Mouse (Mus musculus) T-cell, adult 66 days (primary cell): Measurements from ENCODE around the gene Rfc1. TPM values are rescaled to one million over a fixed set of nuclear protein-coding genes. Genes with fewer than 3 reads are reported as not detected.

ENCODE experiments used
- total RNA-seq, 2 experiments: library from RNA; stranded (reverse); gene quantifications; 3 replicates in 1 of 2; 4 replicates in 1 of 2; pipeline ENCODE4 v1.2.4; 2023

The Rfc1 gene
- 10 to 100 TPM; 46.7 to 53.5 TPM for total RNA-seq

GRCm38 (mm10) chr5:65335298-65336074, at the start of gene Rfc1:
TSS of gene Rfc1 (minus strand) at chr5:65335670.

DNA sequence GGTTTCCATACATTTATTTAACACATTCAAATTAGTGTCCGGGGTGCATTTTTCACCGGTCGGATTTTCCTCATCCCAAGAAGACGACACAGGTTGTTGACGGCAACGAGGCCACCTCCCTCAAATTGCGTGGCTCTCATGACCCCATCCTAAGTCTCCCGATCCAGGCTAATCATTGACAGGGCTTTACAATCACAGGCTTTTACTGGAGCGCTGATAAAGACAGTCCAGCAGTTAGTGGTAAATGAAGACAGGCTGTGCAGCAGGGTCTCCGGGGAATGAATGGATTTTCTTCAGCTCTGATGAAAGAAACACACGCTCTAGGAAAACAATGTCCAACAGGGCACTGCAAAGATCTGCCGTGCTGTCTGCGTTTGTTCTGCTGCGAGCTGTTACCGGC, 12.7 kb upstream of the Rfc1 start, which contains the start of gene Klb:
Gene Klb (plus strand): TSS at position 147 of the 400 bp plus-strand sequence.

Other genes starting within 250 kb of the Rfc1 start
- gene Tmem156, start 243.5 kb downstream of the Rfc1 start, total RNA-seq: 10 to 100 TPM; 22.8 to 25.8 TPM
- 10 to 100 TPM; 13.2 to 14.0 TPM for gene Klhl5, start 228.1 kb downstream of the Rfc1 start, total RNA-seq
- 1 to 10 TPM; 3.1 to 3.7 TPM for gene Wdr19, start 136.0 kb downstream of the Rfc1 start, total RNA-seq
- gene Klb, start 12.6 kb upstream of the Rfc1 start, total RNA-seq: not detected
- gene Rpl9, start 55.8 kb upstream of the Rfc1 start, total RNA-seq: 1,000 to 10,000 TPM; 2,893 to 2,904 TPM
- 10 to 100 TPM; 32.5 to 40.7 TPM for gene Lias, start 55.8 kb upstream of the Rfc1 start, total RNA-seq
- 10 to 100 TPM; 27.8 to 32.1 TPM for gene Ugdh, start 100.3 kb upstream of the Rfc1 start, total RNA-seq
- gene Gm43552, start 157.2 kb upstream of the Rfc1 start, total RNA-seq: 1 to 10 TPM in 1 of 2 experiments, not detected in 1; 2.4 TPM
- 100 to 1,000 TPM in 1 of 2 experiments, 10 to 100 TPM in 1; 92.6 to 101 TPM for gene Smim14, start 201.5 kb upstream of the Rfc1 start, total RNA-seq
- gene Ube2k, start 201.6 kb upstream of the Rfc1 start, total RNA-seq: 10 to 100 TPM; 76.3 to 79.6 TPM